Mouse (Mus musculus) adrenal gland, postnatal 0 days (tissue): ENCODE measurements around the gene Rbfox2. TPM values are rescaled to one million over a fixed set of nuclear protein-coding genes. Genes with fewer than 3 reads are reported as not detected.

ENCODE experiments used
- polyA plus RNA-seq: library from polyadenylated mRNA; unstranded; fragments of >200 nt; fragmentation: Nextera tagmentation; extraction: Ambion mirVana; gene quantifications from 2 replicates; pipeline ENCODE4 v1.2.1, GENCODE M21; 2015

The Rbfox2 gene
- polyA plus RNA-seq: 21.8 and 22.3 TPM in 2 replicates

DNA sequence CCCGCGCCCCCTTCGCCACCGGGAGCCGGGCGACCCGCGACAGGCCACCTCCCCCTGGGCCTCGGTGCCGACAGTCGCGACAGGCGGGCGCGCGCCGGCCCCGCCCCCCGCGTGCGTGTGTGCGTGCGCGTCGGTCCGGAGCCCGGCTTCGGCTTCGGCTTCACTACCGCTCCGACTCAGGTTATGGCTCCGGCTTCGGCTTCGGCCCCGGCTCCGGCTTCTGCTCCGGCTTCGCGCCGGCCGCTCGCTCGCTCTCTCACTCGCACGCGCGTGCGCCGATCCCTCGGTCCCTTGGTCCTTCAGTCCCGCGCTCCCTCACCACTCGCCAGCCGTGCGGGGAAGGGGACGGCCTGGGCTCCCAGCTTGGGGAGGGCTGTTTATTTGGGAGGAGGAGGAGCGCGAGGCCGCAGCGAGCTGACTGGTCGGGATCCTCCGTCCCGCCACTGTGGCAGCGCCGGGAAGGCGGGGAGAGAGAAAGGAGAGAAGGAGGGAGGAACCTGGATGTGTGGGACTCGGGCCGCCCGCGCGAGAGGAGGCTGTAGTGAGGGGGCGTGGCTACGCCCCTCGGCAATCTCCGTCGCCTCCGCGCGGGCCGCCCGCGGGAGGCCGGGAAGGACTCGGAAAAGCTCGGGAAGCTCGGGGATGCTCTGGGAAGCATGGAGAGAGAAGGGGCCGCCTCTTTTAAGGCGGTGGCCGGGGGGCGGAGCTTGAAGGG, at the start of gene Rbfox2:
TSS of gene Rbfox2 (minus strand) at position 458 of the 715 bp plus-strand sequence.

DNA sequence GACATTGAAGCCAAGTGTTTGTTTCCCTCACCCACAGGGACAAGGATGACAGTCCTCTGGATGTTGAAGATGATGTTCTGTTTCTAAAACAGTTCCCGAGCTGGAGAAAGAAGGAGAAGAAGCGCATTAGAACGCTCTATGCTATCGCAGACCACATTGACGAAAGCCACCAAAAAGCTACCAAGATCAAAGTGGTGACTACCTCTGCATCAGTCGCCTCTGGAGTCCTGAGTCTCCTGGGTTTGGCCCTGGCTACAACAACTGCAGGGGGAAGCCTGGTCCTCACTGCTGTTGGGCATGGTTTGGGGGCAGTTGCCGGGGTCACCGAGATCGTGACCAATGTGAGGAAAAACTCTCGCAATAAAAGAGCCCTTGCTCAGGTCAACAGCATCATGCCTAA, 256.2 kb downstream of the Rbfox2 start, which contains the start of gene Mb:
TSS of gene Mb (minus strand) at position 101 of the 400 bp plus-strand sequence.

GRCm38 (mm10) chr15:77044597-77045320, 262.0 kb downstream of the Rbfox2 start, which contains the start of gene Apol6:
Apol6 (plus strand) TSS chr15:77044729.

Other genes starting within 250 kb of the Rbfox2 start
- 0.88 and 1.2 TPM in 2 replicates for gene Apol7a, start 92.1 kb upstream of the Rbfox2 start, polyA plus RNA-seq
- 1.2 and 2.3 TPM in 2 replicates for gene Apol9a, start 104.1 kb upstream of the Rbfox2 start, polyA plus RNA-seq
- gene Apol7b, start 140.5 kb upstream of the Rbfox2 start, polyA plus RNA-seq: not detected in 2 replicates
- not detected in 2 replicates for gene Apol10a, start 170.0 kb upstream of the Rbfox2 start, polyA plus RNA-seq
- gene Apol11a, start 201.3 kb upstream of the Rbfox2 start, polyA plus RNA-seq: not detected in 2 replicates
- gene Apol7c, start 226.3 kb upstream of the Rbfox2 start, polyA plus RNA-seq: not detected in 2 replicates